Mouse (Mus musculus): Measurements from ENCODE around the gene Abhd4. TPM values are rescaled to one million over a fixed set of nuclear protein-coding genes. Genes with fewer than 3 reads are reported as not detected.
A peak's percentile ranks its signal among the peaks of the same experiment; 100 is the strongest.

Abhd4 gene
- polyA plus RNA-seq, 1 experiment from 2014 or later, result 51.7 TPM

DNA sequence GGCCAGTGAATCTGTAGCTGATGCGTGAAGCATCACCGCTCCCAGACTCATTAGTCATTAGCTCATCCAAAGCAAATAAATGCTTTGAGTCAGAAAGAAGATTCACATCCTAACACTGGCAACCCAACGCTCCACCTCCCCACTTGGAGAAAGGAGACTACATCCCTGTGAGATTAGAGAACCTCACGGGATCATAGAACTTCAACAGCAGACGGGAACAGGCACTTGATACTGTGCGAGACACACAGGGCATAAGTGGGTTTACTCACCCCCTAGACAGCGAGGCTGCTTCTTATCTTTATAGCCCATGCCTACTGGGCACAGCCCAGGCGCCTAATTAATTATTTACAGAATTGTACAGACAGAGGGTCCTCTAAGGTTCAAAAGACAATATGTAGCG is 21.8 kb upstream of the Abhd4 start:
- H3K4me3 ChIP-seq (replicated peaks; ENCODE audit: low read length), result no peak overlapping the region
- peaks cover 31% of the 10 kb centered on the region for H3K4me1 ChIP-seq (ENCODE audit: control insufficient read depth, insufficient read depth, low read length)
- no peaks in the 10 kb centered on the region for H3K36me3 ChIP-seq (ENCODE audit: control insufficient read depth, insufficient read depth, low read length)
- no peaks in the 10 kb centered on the region for H3K27me3 ChIP-seq (ENCODE audit: control insufficient read depth, insufficient read depth, low read length)
- H3K9ac ChIP-seq (ENCODE audit: low read length), result no peak overlapping the region
- H3K4me2 ChIP-seq (ENCODE audit: low read depth, low read length), result no peak overlapping the region
- 54% methylated on average over 9 of the region's 9 CpGs for WGBS
- no peaks in the 10 kb centered on the region for H3K9me3 ChIP-seq (replicated peaks; ENCODE audit: control insufficient read depth, low read length)
- no peak for ATAC-seq (ENCODE audit: insufficient read depth, low FRiP score)
- no peak overlapping the region; the same call in 1 of the 2 replicates for H3K27ac ChIP-seq (ENCODE audit: low read length)

- H3K9me3 ChIP-seq (replicated peaks; ENCODE audit: control insufficient read depth, low read length), result no peaks in the 10 kb centered on the region
- peak overlapping the region; percentile 81 for H3K27ac ChIP-seq (ENCODE audit: low read length)
- peak; percentile 25; the same call in 1 of the 2 replicates for ATAC-seq (ENCODE audit: insufficient read depth, low FRiP score)
- peak overlapping the region; percentile 20; the same call in 1 of the 2 replicates for H3K4me2 ChIP-seq (ENCODE audit: low read depth, low read length)
- no peaks in the 10 kb centered on the region for H3K36me3 ChIP-seq (ENCODE audit: control insufficient read depth, insufficient read depth, low read length)
- H3K27me3 ChIP-seq (ENCODE audit: control insufficient read depth, insufficient read depth, low read length), result no peaks in the 10 kb centered on the region
- peak overlapping the region; percentile 61 for H3K9ac ChIP-seq (ENCODE audit: low read length)
- no peak overlapping the region for H3K4me3 ChIP-seq (replicated peaks; ENCODE audit: low read length)
- WGBS, result 13% methylated on average over 9 of the region's 9 CpGs
- peaks cover 24% of the 10 kb centered on the region for H3K4me1 ChIP-seq (ENCODE audit: control insufficient read depth, insufficient read depth, low read length)
Measured at GRCm38 (mm10) chr14:54232811-54233558, 21.0 kb upstream of the Abhd4 start.

GRCm38 (mm10) chr14:54233559-54234143 is 20.3 kb upstream of the Abhd4 start:
- no peaks in the 10 kb centered on the region for H3K27me3 ChIP-seq (ENCODE audit: control insufficient read depth, insufficient read depth, low read length)
- H3K36me3 ChIP-seq (ENCODE audit: control insufficient read depth, insufficient read depth, low read length), result no peaks in the 10 kb centered on the region
- H3K4me1 ChIP-seq (ENCODE audit: control insufficient read depth, insufficient read depth, low read length), result peaks cover 19% of the 10 kb centered on the region
- peak; percentile 22; the same call in 1 of the 2 replicates for ATAC-seq (ENCODE audit: insufficient read depth, low FRiP score)
- peak overlapping the region; percentile 61 for H3K9ac ChIP-seq (ENCODE audit: low read length)
- 56% methylated on average over 16 of the region's 16 CpGs for WGBS
- H3K4me2 ChIP-seq (ENCODE audit: low read depth, low read length), result peak overlapping the region; percentile 20; the same call in 1 of the 2 replicates
- peak overlapping the region; percentile 81 for H3K27ac ChIP-seq (ENCODE audit: low read length)
- no peak overlapping the region for H3K4me3 ChIP-seq (replicated peaks; ENCODE audit: low read length)
- no peaks in the 10 kb centered on the region for H3K9me3 ChIP-seq (replicated peaks; ENCODE audit: control insufficient read depth, low read length)

- WGBS, result 79% methylated on average over 20 of the region's 20 CpGs
- Histone ChIP-seq H3K4me2 (ENCODE audit: low read depth, low read length) (no peak overlapping the region), H3K9ac (ENCODE audit: low read length) (no peak overlapping the region), H3K36me3 (ENCODE audit: control insufficient read depth, insufficient read depth, low read length) (no peaks in the 10 kb centered on the region), H3K9me3 (replicated peaks; ENCODE audit: control insufficient read depth, low read length) (no peaks in the 10 kb centered on the region), H3K27ac (ENCODE audit: low read length) (peak overlapping the region; percentile 81), H3K4me3 (replicated peaks; ENCODE audit: low read length) (no peak overlapping the region), H3K27me3 (ENCODE audit: control insufficient read depth, insufficient read depth, low read length) (no peaks in the 10 kb centered on the region), H3K4me1 (ENCODE audit: control insufficient read depth, insufficient read depth, low read length) (peaks cover 17% of the 10 kb centered on the region; the same call in 1 of the 2 replicates)
- ATAC-seq (ENCODE audit: insufficient read depth, low FRiP score), result no peak
Measured at GRCm38 (mm10) chr14:54234231-54235040, 19.6 kb upstream of the Abhd4 start.

GRCm38 (mm10) chr14:54235825-54236540 is 18.0 kb upstream of the Abhd4 start:
- ATAC-seq (ENCODE audit: insufficient read depth, low FRiP score), result no peak
- Histone ChIP-seq H3K9me3 (replicated peaks; ENCODE audit: control insufficient read depth, low read length) (no peaks in the 10 kb centered on the region), H3K27me3 (ENCODE audit: control insufficient read depth, insufficient read depth, low read length) (no peaks in the 10 kb centered on the region), H3K4me3 (replicated peaks; ENCODE audit: low read length) (no peak overlapping the region), H3K27ac (ENCODE audit: low read length) (no peak overlapping the region), H3K9ac (ENCODE audit: low read length) (no peak overlapping the region), H3K4me1 (ENCODE audit: control insufficient read depth, insufficient read depth, low read length) (peaks cover 17% of the 10 kb centered on the region; the same call in 1 of the 2 replicates), H3K4me2 (ENCODE audit: low read depth, low read length) (no peak overlapping the region), H3K36me3 (ENCODE audit: control insufficient read depth, insufficient read depth, low read length) (no peaks in the 10 kb centered on the region)
- 81% methylated on average over 5 of the region's 5 CpGs for WGBS

DNA sequence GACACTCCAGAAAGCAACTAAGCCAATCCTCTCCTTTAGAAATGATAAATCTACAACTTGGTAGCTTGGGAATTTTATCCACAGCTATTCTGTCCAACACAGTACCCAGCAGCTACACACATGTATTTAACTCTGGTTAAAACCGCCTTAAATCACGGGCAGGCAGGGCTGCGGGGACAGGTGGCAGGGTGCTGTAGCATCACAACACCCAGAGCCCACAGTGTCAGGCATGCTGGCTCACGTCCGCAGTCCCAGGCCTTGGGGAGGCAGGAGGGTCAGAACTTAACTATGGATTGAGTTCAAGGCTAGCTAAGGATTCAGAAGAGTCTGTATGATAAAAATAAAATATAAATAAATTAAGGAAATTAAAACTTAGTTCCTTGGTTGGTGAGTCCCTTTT is 17.1 kb upstream of the Abhd4 start:
- H3K4me3 ChIP-seq (replicated peaks; ENCODE audit: low read length), result no peak overlapping the region
- no peak for ATAC-seq (ENCODE audit: insufficient read depth, low FRiP score)
- H3K9ac ChIP-seq (ENCODE audit: low read length), result no peak overlapping the region
- WGBS, result 91% methylated on average over 5 of the region's 5 CpGs
- H3K36me3 ChIP-seq (ENCODE audit: control insufficient read depth, insufficient read depth, low read length), result peaks cover 7% of the 10 kb centered on the region
- no peak overlapping the region for H3K27ac ChIP-seq (ENCODE audit: low read length)
- peaks cover 17% of the 10 kb centered on the region; the same call in 1 of the 2 replicates for H3K4me1 ChIP-seq (ENCODE audit: control insufficient read depth, insufficient read depth, low read length)
- H3K4me2 ChIP-seq (ENCODE audit: low read depth, low read length), result no peak overlapping the region
- no peaks in the 10 kb centered on the region for H3K27me3 ChIP-seq (ENCODE audit: control insufficient read depth, insufficient read depth, low read length)
- H3K9me3 ChIP-seq (replicated peaks; ENCODE audit: control insufficient read depth, low read length), result no peaks in the 10 kb centered on the region

DNA sequence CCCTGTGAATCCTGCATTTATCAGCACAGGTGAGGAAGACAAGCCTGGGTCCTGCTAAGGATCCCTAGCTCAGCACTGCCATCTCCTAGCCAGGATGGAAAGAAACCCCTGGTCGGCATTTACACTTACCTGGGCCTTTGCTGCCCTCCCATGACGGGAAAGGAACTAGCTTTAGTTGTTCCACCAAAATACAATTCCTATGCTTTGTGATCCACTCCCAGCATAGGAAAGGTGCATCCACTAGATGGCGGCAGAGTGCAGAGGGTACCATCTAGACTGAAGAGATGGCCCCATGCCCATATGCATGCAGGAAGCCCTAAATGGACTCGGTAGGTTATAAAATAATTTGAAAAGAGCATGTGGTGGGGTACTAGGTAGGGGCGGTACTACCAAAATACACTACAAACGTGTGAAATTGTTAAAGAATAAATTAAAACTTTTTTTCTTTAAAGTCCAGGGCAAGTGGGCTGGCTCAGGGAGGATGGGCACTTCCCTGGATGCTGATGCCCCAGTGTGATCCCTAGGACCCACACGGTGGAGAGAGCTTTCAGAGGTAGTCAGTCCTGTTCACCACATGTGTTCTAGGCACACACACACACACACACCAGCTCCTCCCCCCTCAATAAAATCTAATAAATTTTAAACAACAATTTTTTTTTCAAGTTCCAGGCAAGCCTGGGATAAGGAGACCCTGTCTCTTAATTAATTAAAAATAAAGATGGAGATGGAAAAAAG is 14.8 kb upstream of the Abhd4 start:
- peaks cover 17% of the 10 kb centered on the region for H3K36me3 ChIP-seq (ENCODE audit: control insufficient read depth, insufficient read depth, low read length)
- 19% methylated on average over 7 of the region's 7 CpGs for WGBS

GRCm38 (mm10) chr14:54240542-54240941 is 13.4 kb upstream of the Abhd4 start:
- no peaks in the 10 kb centered on the region for H3K4me1 ChIP-seq (ENCODE audit: control insufficient read depth, insufficient read depth, low read length)
- no peak overlapping the region for H3K27ac ChIP-seq (ENCODE audit: low read length)
- H3K27me3 ChIP-seq (ENCODE audit: control insufficient read depth, insufficient read depth, low read length), result no peaks in the 10 kb centered on the region
- H3K36me3 ChIP-seq (ENCODE audit: control insufficient read depth, insufficient read depth, low read length), result peaks cover 17% of the 10 kb centered on the region
- H3K9ac ChIP-seq (ENCODE audit: low read length), result no peak overlapping the region
- H3K4me3 ChIP-seq (replicated peaks; ENCODE audit: low read length), result no peak overlapping the region
- H3K9me3 ChIP-seq (replicated peaks; ENCODE audit: control insufficient read depth, low read length), result no peaks in the 10 kb centered on the region
- ATAC-seq (ENCODE audit: insufficient read depth, low FRiP score), result no peak
- no peak overlapping the region for H3K4me2 ChIP-seq (ENCODE audit: low read depth, low read length)
- WGBS, result 87% methylated on average over 5 of the region's 5 CpGs

More for the DNA sequence above, 14.8 kb upstream of the Abhd4 start:
- Histone ChIP-seq H3K9ac (ENCODE audit: low read length) (no peak overlapping the region), H3K27me3 (ENCODE audit: control insufficient read depth, insufficient read depth, low read length) (no peaks in the 10 kb centered on the region), H3K9me3 (replicated peaks; ENCODE audit: control insufficient read depth, low read length) (no peaks in the 10 kb centered on the region), H3K4me3 (replicated peaks; ENCODE audit: low read length) (no peak overlapping the region), H3K4me1 (ENCODE audit: control insufficient read depth, insufficient read depth, low read length) (0 out of 2 replicates have a peak, but pooled peaks cover 3% of the 10 kb centered on the region), H3K27ac (ENCODE audit: low read length) (no peak overlapping the region), H3K4me2 (ENCODE audit: low read depth, low read length) (no peak overlapping the region)
- ATAC-seq (ENCODE audit: insufficient read depth, low FRiP score), result 0 out of 2 replicates have a peak, but pooled peaks have one; percentile 56

Measured in stomach, embryonic 16.5 days (tissue).